Mouse (Mus musculus) frontal cortex, adult 2 months (tissue): Measurements from ENCODE around the gene Gm5741. TPM values are rescaled to one million over a fixed set of nuclear protein-coding genes. Genes with fewer than 3 reads are reported as not detected.
A peak's percentile ranks its signal among the peaks of the same experiment; 100 is the strongest.

Experiments
- DNase-seq, 2 experiments: peaks; one replicate each; pipeline ENCODE4 v3.0.0; 2022; ENCODE audit warnings: low spot score in 1 of 2; ENCODE audit errors: extremely low spot score in 1 of 2
- polyA plus RNA-seq: library from polyadenylated mRNA; depleted of rRNA; stranded (reverse); fragments of >200 nt; gene quantifications from 2 replicates; pipeline ENCODE4 v1.2.3, GENCODE M21; 2012; rRNA removed

Gm5741 gene
- polyA plus RNA-seq, 1 experiment, result not detected

DNA sequence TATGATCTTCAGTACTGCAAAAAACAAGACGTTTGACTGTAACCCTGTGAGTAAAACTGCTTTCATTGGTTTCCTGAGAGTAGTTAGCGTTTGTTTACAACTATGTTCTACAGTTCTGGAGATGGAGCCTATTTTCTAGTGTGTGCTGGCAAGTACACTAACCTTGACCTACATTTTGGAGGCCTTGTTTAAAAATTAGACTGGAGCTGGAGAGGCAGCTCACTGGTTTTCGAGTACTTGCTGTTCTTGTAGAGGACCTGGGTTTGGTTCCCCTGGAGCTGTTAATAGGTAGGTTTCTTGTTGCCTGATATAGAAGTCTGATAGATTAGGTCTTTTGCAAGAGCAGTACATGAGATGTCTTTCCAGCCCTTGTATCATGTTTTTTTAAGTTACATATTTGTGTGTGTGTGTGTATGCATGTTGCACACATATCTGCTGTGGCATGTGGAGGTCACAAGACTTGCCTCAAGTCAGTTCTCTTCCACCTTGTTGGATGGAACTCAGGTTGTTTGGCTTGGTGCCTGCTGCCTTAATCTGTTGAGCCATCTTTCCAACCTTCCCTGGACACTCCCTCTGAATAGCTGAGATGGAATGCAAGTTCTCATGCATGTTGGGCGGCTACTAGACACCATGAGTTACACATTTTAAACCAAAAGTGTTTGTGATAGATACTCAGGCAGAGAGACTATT lies 35.0 kb downstream of the Gm5741 start:
- DNase-seq, result no peak

DNA sequence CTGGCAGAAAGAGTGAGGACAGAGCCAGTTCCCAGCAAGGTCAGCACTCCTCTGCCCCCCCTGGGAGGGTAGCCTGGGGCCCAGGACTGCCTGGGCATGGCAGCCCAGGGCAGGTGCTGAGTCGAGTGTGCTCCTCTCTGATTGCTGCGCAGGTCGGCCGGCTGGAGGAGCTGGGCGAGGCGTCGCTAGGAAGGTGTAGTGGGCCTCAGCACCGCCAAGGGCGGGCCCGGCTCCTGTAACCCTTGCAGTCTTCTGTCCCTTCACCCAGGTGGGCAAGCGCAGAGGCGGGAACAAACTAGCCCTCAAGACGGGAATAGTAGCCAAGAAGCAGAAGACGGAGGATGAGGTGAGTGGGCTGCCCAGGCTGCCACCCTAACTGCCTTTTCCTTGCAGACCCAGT lies 38.5 kb downstream of the Gm5741 start:
- no peak for DNase-seq

DNA sequence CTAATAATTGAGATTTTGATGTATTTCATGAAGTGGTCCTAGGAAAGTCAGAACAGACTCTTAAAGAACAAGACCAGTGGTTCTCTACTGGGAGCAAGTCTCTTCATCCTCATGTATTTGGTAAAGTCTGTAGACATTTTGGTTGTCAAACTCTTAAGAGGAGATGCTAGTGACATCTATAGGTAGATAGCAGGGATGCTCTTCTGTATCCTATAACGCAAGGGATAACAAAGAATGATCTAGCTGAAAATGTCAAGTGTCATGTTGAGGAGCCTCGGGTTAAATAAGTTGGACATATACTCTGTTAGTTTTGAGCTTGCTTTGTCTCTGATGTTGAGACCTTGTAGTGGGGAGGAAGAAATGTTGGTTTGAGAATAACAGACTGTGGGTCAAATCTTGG lies 39.9 kb downstream of the Gm5741 start:
- no peak for DNase-seq

DNA sequence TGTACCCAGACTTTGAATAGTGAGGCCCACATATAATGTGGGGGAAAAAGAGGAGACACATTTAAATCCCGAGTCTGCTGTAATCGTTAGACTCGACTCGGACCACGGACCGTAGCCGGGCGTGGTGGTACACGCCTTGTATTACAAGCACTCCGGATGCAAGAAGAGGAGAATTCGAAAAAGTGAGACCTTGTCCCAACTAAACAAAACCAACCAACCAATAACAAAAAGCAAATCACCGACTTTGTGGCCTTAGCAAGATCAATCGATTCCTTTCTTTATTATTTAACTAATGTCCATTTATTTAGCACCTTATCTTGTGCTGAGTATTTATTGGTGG lies 40.3 kb downstream of the Gm5741 start:
- no peak for DNase-seq

DNA sequence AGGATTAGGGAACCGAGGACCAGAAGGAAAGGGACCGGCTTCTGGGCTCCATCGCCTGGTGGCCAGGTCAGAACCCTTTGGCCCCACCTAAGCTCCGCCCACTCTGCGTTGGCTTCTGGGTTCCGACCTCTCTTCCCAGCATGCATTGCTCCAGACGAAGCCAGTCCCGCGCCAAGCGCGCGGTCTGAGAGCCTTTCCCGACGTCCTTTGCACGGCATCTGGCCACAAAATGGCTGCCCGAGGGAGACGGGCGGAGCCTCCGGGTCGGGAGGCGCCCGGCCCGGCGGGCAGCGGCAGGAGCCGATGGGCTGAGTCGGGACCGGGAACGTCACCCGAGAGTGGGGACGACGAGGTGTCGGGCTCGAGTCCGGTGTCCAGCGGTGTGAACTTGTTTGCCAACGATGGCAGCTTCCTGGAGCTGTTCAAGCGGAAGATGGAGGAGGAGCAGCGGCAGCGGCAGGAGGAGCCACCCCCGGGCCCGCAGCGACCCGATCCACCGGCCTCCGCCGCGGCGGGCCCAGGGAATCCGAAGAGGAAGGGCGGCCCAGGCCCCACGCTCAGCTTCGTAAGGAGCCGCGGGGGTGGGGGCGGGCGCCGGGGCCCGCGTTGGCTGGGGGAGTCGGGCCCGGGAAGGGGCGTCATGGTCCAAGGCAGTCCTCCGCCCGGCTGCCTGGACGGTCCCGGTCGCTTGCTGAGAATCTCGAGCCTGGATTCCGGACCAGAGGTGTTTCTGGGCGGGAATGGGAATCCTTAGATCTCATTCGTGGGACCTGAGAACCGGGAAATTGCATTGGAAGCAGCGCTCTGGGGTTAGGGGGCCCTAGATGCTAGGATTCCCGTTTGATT lies 40.9 kb downstream of the Gm5741 start, which contains the start of gene Trir:
Gene Trir (plus strand): TSS at position 154 of the 846 bp plus-strand sequence.
- DNase-seq, result peak; percentile 89 to 97

DNA sequence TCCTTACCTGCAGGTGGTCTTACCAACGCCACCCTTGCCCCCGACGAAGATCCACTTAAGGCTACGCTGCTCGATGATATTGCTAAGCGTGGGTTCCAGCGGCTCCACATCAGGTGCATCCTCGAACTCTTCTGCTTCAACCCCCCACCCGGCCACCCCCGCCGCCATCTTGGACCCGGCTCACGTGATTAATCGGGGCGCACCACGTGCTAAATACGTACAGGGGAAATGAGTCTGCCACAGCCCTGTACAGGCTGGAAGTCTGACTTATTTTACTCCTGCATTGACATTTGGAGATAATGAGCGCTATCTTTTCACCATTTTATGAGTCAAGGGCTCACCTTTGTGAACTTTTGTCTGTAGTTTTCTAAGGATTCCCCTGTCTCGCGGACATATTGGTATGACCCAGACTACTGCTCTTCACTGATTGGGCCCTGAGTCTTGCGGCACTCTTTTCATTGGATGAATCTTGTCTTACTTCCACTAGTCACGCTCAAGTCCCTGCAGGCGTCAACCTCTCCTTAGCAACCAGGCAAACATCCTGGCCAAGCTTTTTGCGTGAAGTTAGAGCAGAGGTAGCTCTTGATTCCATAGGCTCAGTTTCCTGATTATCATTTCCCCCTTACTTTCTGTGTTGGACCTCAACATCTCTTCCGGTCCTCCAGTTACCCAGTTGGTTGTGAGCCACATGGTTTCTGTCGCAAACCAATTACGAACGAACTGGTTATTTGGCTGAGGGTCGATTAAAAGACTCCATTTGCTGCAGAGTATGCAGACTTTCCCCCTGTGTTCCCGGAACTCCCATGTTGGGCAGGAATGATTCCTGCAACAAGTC lies 42.5 kb downstream of the Gm5741 start, which contains the start of gene Asna1:
Gene Asna1 (minus strand): TSS at position 184 of the 835 bp plus-strand sequence.
- peak; percentile 91 for DNase-seq

DNA sequence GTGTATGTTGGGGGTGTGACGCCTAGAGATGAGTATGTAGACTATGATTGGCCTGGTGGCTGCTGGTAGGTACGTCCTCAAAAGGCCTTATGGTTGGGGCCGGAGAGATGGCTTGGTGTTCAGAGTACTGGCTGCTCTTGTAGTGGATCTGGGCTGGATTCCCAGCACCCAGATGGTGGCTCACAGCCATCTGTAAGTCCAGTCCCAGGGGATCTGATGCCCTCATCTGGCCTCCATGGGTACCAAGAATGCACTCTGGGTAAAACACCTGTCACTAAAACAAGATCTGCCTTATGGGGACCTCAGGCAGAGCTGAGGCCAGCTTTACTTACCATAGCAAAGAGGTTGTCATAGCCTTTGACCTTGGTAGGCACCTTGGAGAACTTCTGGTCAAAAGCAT lies 43.9 kb downstream of the Gm5741 start:
- no peak for DNase-seq

DNA sequence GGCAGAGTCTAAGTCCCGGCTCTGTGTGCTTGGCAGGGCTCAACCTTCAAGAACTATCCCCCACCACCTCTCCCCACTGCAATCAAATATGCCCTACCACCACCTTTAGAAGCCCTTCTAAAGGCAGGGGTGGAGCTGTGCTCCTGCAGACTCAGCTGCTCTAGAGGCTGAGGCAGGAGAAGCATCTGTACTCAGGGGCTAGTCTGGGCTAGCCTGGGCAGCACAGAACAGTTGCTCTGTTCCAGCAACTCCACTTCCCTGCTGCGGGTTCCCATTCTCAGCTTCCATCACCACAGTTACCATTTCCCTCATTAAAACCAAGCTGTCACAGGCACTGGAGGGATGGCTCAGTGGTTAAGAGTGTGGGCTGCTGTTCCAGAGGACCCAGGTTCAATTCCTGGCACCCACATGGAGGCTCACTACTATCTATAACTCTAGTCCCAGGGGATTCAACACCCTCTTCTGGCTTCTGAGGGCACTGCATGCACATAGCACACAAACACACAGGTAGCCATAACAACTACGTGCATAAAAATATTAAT lies 46.2 kb downstream of the Gm5741 start:
- no peak for DNase-seq

Other genes with a start within 250 kb of the Gm5741 start
- 14.6 and 15.5 TPM in 2 replicates for gene Dand5, start 245.2 kb downstream of the Gm5741 start, polyA plus RNA-seq
- gene Gadd45gip1, start 236.5 kb downstream of the Gm5741 start, polyA plus RNA-seq, result 28.0 and 30.9 TPM in 2 replicates
- 75.2 and 80.5 TPM in 2 replicates for gene Rad23a, start 227.3 kb downstream of the Gm5741 start, polyA plus RNA-seq
- gene Calr, start 221.0 kb downstream of the Gm5741 start, polyA plus RNA-seq, result 561 and 590 TPM in 2 replicates
- 59.6 and 59.7 TPM in 2 replicates for gene Farsa, start 211.0 kb downstream of the Gm5741 start, polyA plus RNA-seq
- 4.2 and 5.2 TPM in 2 replicates for gene Syce2, start 195.9 kb downstream of the Gm5741 start, polyA plus RNA-seq
- gene Gcdh, start 174.1 kb downstream of the Gm5741 start, polyA plus RNA-seq, result 55.1 and 71.5 TPM in 2 replicates
- gene Klf1, start 166.1 kb downstream of the Gm5741 start, polyA plus RNA-seq, result 0.17 and 0.38 TPM in 2 replicates
- 5.7 and 6.5 TPM in 2 replicates for gene Dnase2a, start 159.4 kb downstream of the Gm5741 start, polyA plus RNA-seq
- 69.0 and 76.3 TPM in 2 replicates for gene Mast1, start 130.6 kb downstream of the Gm5741 start, polyA plus RNA-seq
- gene Rtbdn, start 121.0 kb downstream of the Gm5741 start, polyA plus RNA-seq, result 7.6 and 7.9 TPM in 2 replicates
- gene Gm49661, start 98.5 kb downstream of the Gm5741 start, polyA plus RNA-seq, result not detected in 2 replicates
- 318 and 332 TPM in 2 replicates for gene Prdx2, start 98.4 kb downstream of the Gm5741 start, polyA plus RNA-seq
- 37.5 and 39.7 TPM in 2 replicates for gene Rnaseh2a, start 98.2 kb downstream of the Gm5741 start, polyA plus RNA-seq
- gene Junb, start 89.3 kb downstream of the Gm5741 start, polyA plus RNA-seq, result 52.0 and 106 TPM in 2 replicates
- gene Hook2, start 77.4 kb downstream of the Gm5741 start, polyA plus RNA-seq, result 20.7 and 26.0 TPM in 2 replicates
- 0.10 TPM in 1 of 2 replicates, not detected in the other for gene Best2, start 53.5 kb downstream of the Gm5741 start, polyA plus RNA-seq
- 238 and 271 TPM in 2 replicates for gene Asna1, start 42.7 kb downstream of the Gm5741 start, polyA plus RNA-seq
- 150 and 167 TPM in 2 replicates for gene Trir, start 41.2 kb downstream of the Gm5741 start, polyA plus RNA-seq
- gene Tnpo2, start 31.1 kb downstream of the Gm5741 start, polyA plus RNA-seq, result 96.1 and 109 TPM in 2 replicates
- 42.4 and 46.3 TPM in 2 replicates for gene Fbxw9, start 7.9 kb downstream of the Gm5741 start, polyA plus RNA-seq
- gene Dhps, start 3.8 kb upstream of the Gm5741 start, polyA plus RNA-seq, result 66.6 and 68.7 TPM in 2 replicates
- 110 and 122 TPM in 2 replicates for gene Wdr83os, start 12.8 kb upstream of the Gm5741 start, polyA plus RNA-seq
- gene Wdr83, start 13.3 kb upstream of the Gm5741 start, polyA plus RNA-seq, result 57.8 and 58.2 TPM in 2 replicates
- 40.2 and 46.9 TPM in 2 replicates for gene Man2b1, start 15.3 kb upstream of the Gm5741 start, polyA plus RNA-seq
- gene Zfp791, start 55.1 kb upstream of the Gm5741 start, polyA plus RNA-seq, result 3.2 and 4.0 TPM in 2 replicates
- gene Cks1brt, start 83.9 kb upstream of the Gm5741 start, polyA plus RNA-seq, result not detected in 2 replicates
- gene Olfr371, start 158.0 kb upstream of the Gm5741 start, polyA plus RNA-seq, result not detected in 2 replicates
- gene Orc6, start 231.7 kb upstream of the Gm5741 start, polyA plus RNA-seq, result 38.0 and 43.2 TPM in 2 replicates
- 75.1 and 87.8 TPM in 2 replicates for gene Vps35, start 231.8 kb upstream of the Gm5741 start, polyA plus RNA-seq